In the genomic region with DNA sequence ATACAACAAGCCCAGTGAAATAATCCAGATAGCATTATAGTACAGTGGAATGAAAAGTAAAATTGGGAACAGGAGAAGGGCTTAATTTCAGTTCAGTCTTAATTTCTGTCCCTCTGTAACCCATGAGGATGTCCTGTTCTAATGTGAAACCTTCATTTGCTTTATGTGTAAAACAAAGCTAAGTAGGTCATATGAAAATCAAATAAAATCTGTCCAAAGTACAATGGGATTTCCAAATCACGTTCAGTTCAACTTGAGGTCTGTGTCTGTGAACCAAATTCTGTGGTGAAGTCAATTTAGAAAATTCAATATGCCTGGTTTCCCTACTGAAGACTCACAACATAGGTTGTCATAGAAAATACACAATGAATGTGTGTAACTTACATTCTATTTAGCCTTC, we compare ENCODE assay signal across 35 mouse cellular contexts.
"Had no signal": no experiment of that assay in that cellular context is flagged by ENCODE, and none has a peak within 500 bp of the region (broad histone marks: within the 10 kb centered on the region; RNA-seq: fewer than 3 reads in every experiment).

No protein-coding gene starts in this region.

- H3K27ac ChIP-seq: heart, embryonic 10.5 days; heart, embryonic 13.5 days; heart, embryonic 15.5 days; hindbrain, embryonic 10.5 days; hindbrain, embryonic 12.5 days; hindbrain, embryonic 13.5 days; hindbrain, embryonic 14.5 days; hindbrain, embryonic 15.5 days; hindbrain, postnatal 0 days; intestine, embryonic 15.5 days; kidney, embryonic 15.5 days; kidney, postnatal 0 days; layer of hippocampus, adult 2 months had no signal

- H3K9ac ChIP-seq: heart, embryonic 12.5 days; heart, embryonic 13.5 days; heart, embryonic 15.5 days; hindbrain, embryonic 12.5 days; hindbrain, embryonic 13.5 days; hindbrain, embryonic 14.5 days; hindbrain, embryonic 15.5 days; intestine, embryonic 15.5 days; kidney, embryonic 15.5 days had no signal

- H3K4me1 ChIP-seq: heart, embryonic 10.5 days; heart, embryonic 12.5 days; heart, embryonic 13.5 days; heart, embryonic 15.5 days; hindbrain, embryonic 10.5 days; hindbrain, embryonic 12.5 days; hindbrain, embryonic 13.5 days; hindbrain, embryonic 15.5 days; intestine, embryonic 15.5 days; kidney, embryonic 15.5 days had no signal

- H3K27me3 ChIP-seq: heart, embryonic 12.5 days; heart, embryonic 13.5 days; heart, embryonic 15.5 days; hindbrain, embryonic 12.5 days; hindbrain, embryonic 13.5 days; hindbrain, embryonic 15.5 days; intestine, embryonic 15.5 days; kidney, embryonic 15.5 days had no signal

- H3K36me3 ChIP-seq: heart, embryonic 10.5 days; heart, embryonic 12.5 days; heart, embryonic 13.5 days; heart, embryonic 15.5 days; hindbrain, embryonic 10.5 days; hindbrain, embryonic 12.5 days; hindbrain, embryonic 13.5 days; hindbrain, embryonic 15.5 days; intestine, embryonic 15.5 days; kidney, embryonic 15.5 days had no signal

- ATAC-seq: hindbrain, embryonic 16.5 days; hindbrain, postnatal 0 days; inflammation-experienced regulatory T-cells, adult 6 months; intestine, embryonic 15.5 days; intestine, embryonic 16.5 days; intestine, postnatal 0 days had no signal

- H3K4me3 ChIP-seq: heart, embryonic 10.5 days; heart, embryonic 12.5 days; heart, embryonic 13.5 days; heart, embryonic 15.5 days; hindbrain, embryonic 10.5 days; hindbrain, embryonic 12.5 days; hindbrain, embryonic 13.5 days; hindbrain, embryonic 15.5 days; intestine, embryonic 15.5 days; kidney, embryonic 15.5 days; layer of hippocampus, adult 2 months had no signal

- H3K9me3 ChIP-seq: heart, embryonic 10.5 days; heart, embryonic 12.5 days; heart, embryonic 13.5 days; heart, embryonic 15.5 days; hindbrain, embryonic 10.5 days; hindbrain, embryonic 12.5 days; hindbrain, embryonic 13.5 days; hindbrain, embryonic 15.5 days; intestine, embryonic 15.5 days; kidney, embryonic 15.5 days had no signal

- H3K4me2 ChIP-seq: heart, embryonic 11.5 days; heart, embryonic 12.5 days; heart, embryonic 13.5 days; heart, embryonic 15.5 days; hindbrain, embryonic 12.5 days; hindbrain, embryonic 13.5 days; hindbrain, embryonic 14.5 days; hindbrain, embryonic 15.5 days; intestine, embryonic 15.5 days; kidney, embryonic 15.5 days had no signal

- DNase-seq: heart, postnatal 10 days; heart, postnatal 14 days; heart, postnatal 36 days; heart, postnatal 4 days; kidney, adult 11 months; kidney, adult 18-20 months; kidney, adult 2 months; kidney, adult 8-10 months; kidney, adult 9 months; kidney, postnatal 10 days; kidney, postnatal 14 days; kidney, postnatal 25 days; kidney, postnatal 36 days; kidney, postnatal 4 days; layer of hippocampus, adult 9-11 months; layer of hippocampus, postnatal 36 days had no signal
